Mouse (Mus musculus): Measurements from ENCODE around the gene Phrf1.

DNA sequence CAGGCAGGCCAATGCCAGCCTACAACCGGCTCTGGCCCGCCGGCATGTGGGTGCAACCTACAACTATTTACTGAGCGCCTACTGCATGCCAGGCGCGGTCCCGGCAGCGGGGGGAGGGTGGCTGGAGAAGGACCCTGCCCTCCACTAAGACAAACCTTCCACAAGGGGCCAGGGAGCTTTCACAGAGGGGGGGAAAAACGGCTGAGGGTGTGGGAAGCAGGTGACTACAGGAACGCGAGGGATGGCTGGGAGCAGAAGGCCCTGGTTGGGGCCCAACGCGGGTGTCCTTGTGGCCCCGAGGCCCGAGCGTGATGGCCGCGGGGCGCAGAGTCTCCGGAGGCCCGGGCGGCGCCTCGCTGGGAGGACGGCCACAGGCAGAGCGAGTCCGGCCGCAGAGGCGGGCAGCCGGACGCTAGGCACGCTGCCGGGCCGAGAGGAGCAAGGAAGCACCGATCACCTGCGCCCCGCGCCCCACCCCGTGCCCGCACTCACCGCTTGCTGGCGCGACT is 35.2 kb upstream of the Phrf1 start:
- TF ChIP-seq CTCF (IDR thresholded peaks at IDR 0.05; ENCODE audit: low read depth) (no peak), EP300 (IDR thresholded peaks at IDR 0.05; ENCODE audit: low read depth) (no peak)
